Mouse (Mus musculus) neural tube, embryonic 15.5 days (tissue): ENCODE results near the gene Rbbp7. TPM values are rescaled to one million over a fixed set of nuclear protein-coding genes. Genes with fewer than 3 reads are reported as not detected.
A peak's percentile ranks its signal among the peaks of the same experiment; 100 is the strongest.
"Not testable (repeated sequence)": the region's sequence is repeated elsewhere in the genome, so short reads cannot be mapped to it uniquely, and the experiment has no call there.

Experiments
- ATAC-seq: fragments of 200-750 bp; cut with Nextera tagmentation; 2 replicates; pipeline ENCODE4 v1.8.0; 2017; ENCODE audit warnings: mild to moderate bottlenecking, moderate TSS enrichment, moderate library complexity; ENCODE audit not compliant: low FRiP score
- H3K27ac ChIP-seq: fragments of 300-500 bp; sonication (generic); replicated peaks from 2 replicates; pipeline ENCODE4 v1.5.1; 2015; ENCODE audit warnings: mild to moderate bottlenecking, inconsistent platforms
- H3K27me3 ChIP-seq: fragments of 300-500 bp; sonication (generic); replicated peaks from 2 replicates; pipeline ENCODE4 v1.6.1; 2015; ENCODE audit warnings: inconsistent platforms
- H3K36me3 ChIP-seq: fragments of 300-500 bp; sonication (generic); 2 replicates; pipeline ENCODE4 v1.6.1; 2015; ENCODE audit warnings: inconsistent platforms
- H3K4me1 ChIP-seq: fragments of 300-500 bp; sonication (generic); 2 replicates; pipeline ENCODE4 v1.6.1; 2015; ENCODE audit warnings: inconsistent platforms
- H3K4me2 ChIP-seq: fragments of 300-500 bp; sonication (generic); 2 replicates; pipeline ENCODE4 v1.6.1; 2015; ENCODE audit warnings: inconsistent platforms, mild to moderate bottlenecking, moderate library complexity
- H3K4me3 ChIP-seq: fragments of 300-500 bp; sonication (generic); replicated peaks from 2 replicates; pipeline ENCODE4 v1.5.1; 2015; ENCODE audit warnings: mild to moderate bottlenecking, inconsistent platforms
- H3K9ac ChIP-seq: fragments of 300-500 bp; sonication (generic); replicated peaks from 2 replicates; pipeline ENCODE4 v1.6.1; 2015; ENCODE audit warnings: mild to moderate bottlenecking, inconsistent platforms
- H3K9me3 ChIP-seq: fragments of 300-500 bp; sonication (generic); replicated peaks from 2 replicates; pipeline ENCODE4 v1.6.1; 2016; ENCODE audit warnings: inconsistent platforms
- WGBS: fragments of 180-500 bp; shearing (Covaris S2); methylation state at CpG from one replicate; pipeline ENCODE4 v1.1.7; 2015; ENCODE audit warnings: mixed read lengths; 5-methylcytosine and 5-hydroxymethylcytosine counted together
- polyA plus RNA-seq: library from polyadenylated mRNA; unstranded; fragments of >200 nt; fragmentation: Nextera tagmentation; extraction: Ambion mirVana; gene quantifications from 2 replicates; pipeline ENCODE4 v1.2.1, GENCODE M21; 2015

Rbbp7 gene
- polyA plus RNA-seq, 1 experiment from 2014 or later, result 220 TPM

GRCm38 (mm10) chrX:162754314-162754713, 5.9 kb upstream of the Rbbp7 start:
- Histone ChIP-seq H3K4me2 (no peak overlapping the region), H3K9ac (no peak overlapping the region), H3K27me3 (no peaks in the 10 kb centered on the region), H3K9me3 (no peaks in the 10 kb centered on the region), H3K36me3 (no peaks in the 10 kb centered on the region), H3K4me1 (peaks cover 3% of the 10 kb centered on the region; the same call in 1 of the 2 replicates), H3K4me3 (no peak overlapping the region), H3K27ac (no peak overlapping the region)
- no peak for ATAC-seq
- 88% methylated on average over 4 of the region's 4 CpGs for WGBS

GRCm38 (mm10) chrX:162756058-162756457, 4.1 kb upstream of the Rbbp7 start:
- no peak overlapping the region for H3K27ac ChIP-seq
- H3K4me3 ChIP-seq, result no peak overlapping the region
- no peak overlapping the region for H3K4me2 ChIP-seq
- no peaks in the 10 kb centered on the region for H3K36me3 ChIP-seq
- H3K9me3 ChIP-seq, result no peaks in the 10 kb centered on the region
- peaks cover 5% of the 10 kb centered on the region; the same call in 1 of the 2 replicates for H3K4me1 ChIP-seq
- WGBS, result 42% methylated on average over 7 of the region's 7 CpGs
- ATAC-seq, result no peak
- H3K27me3 ChIP-seq, result no peaks in the 10 kb centered on the region
- H3K9ac ChIP-seq, result no peak overlapping the region

- Histone ChIP-seq H3K9me3 (no peaks in the 10 kb centered on the region), H3K27me3 (no peaks in the 10 kb centered on the region), H3K9ac (peak overlapping the region; percentile 46; the same call in 1 of the 2 replicates), H3K4me1 (peaks cover 7% of the 10 kb centered on the region; the same call in 1 of the 2 replicates), H3K4me2 (peak overlapping the region; percentile 54), H3K4me3 (peak overlapping the region; percentile 49), H3K36me3 (no peaks in the 10 kb centered on the region), H3K27ac (peak overlapping the region; percentile 92)
- ATAC-seq, result no peak
- 27% methylated on average over 32 of the region's 32 CpGs for WGBS
Measured at GRCm38 (mm10) chrX:162759251-162760114, 719 bp upstream of the Rbbp7 start.

- Histone ChIP-seq H3K4me3 (peak overlapping the region; percentile 49), H3K9me3 (no peaks in the 10 kb centered on the region), H3K36me3 (no peaks in the 10 kb centered on the region), H3K4me2 (peak overlapping the region; percentile 56), H3K27me3 (no peaks in the 10 kb centered on the region), H3K27ac (peak overlapping the region; percentile 83), H3K4me1 (peaks cover 7% of the 10 kb centered on the region; the same call in 1 of the 2 replicates), H3K9ac (peak overlapping the region; percentile 61)
- WGBS, result 23% methylated on average over 29 of the region's 50 CpGs
- ATAC-seq, result peak; percentile 23
Measured at GRCm38 (mm10) chrX:162760958-162761515, 835 bp downstream of the Rbbp7 start.

GRCm38 (mm10) chrX:162761716-162762395, 1.7 kb downstream of the Rbbp7 start:
- H3K9ac ChIP-seq, result peak overlapping the region; percentile 61; the same call in 1 of the 2 replicates
- H3K4me3 ChIP-seq, result peak overlapping the region; percentile 49
- H3K27me3 ChIP-seq, result no peaks in the 10 kb centered on the region
- H3K36me3 ChIP-seq, result no peaks in the 10 kb centered on the region
- H3K4me1 ChIP-seq, result peaks cover 7% of the 10 kb centered on the region; the same call in 1 of the 2 replicates
- no peaks in the 10 kb centered on the region for H3K9me3 ChIP-seq
- H3K27ac ChIP-seq, result peak overlapping the region; percentile 83; the same call in 1 of the 2 replicates
- ATAC-seq, result no peak
- H3K4me2 ChIP-seq, result peak overlapping the region; percentile 56
- 45% methylated on average over 9 of the region's 9 CpGs for WGBS

DNA sequence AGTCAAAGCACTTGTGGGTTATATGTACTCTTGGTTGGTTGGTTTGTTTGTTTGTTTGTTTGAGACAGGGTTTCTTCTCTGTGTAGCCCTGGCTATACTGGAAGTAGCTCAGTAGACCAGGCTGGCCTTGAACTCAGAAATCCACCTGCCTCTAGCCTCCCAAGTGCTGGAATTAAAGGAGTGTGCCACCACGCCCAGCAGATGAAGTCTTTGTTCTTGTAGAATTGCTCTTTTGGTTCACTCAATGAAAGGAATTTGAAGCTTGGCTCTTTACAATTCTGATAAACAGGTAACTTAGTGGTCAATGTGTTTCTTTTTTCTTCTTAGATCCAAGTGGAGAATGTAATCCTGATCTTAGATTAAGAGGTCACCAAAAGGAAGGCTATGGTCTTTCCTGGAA, 10.5 kb downstream of the Rbbp7 start:
- no peak for ATAC-seq
- Histone ChIP-seq H3K9ac (no peak overlapping the region), H3K27me3 (0 out of 2 replicates have a peak, but pooled peaks cover 3% of the 10 kb centered on the region), H3K36me3 (peaks cover 13% of the 10 kb centered on the region; the same call in 1 of the 2 replicates), H3K4me1 (no peaks in the 10 kb centered on the region), H3K9me3 (no peaks in the 10 kb centered on the region), H3K4me2 (no peak overlapping the region), H3K4me3 (no peak overlapping the region), H3K27ac (no peak overlapping the region)
- 72% methylated on average over 1 of the region's 1 CpGs for WGBS

GRCm38 (mm10) chrX:162788372-162788771, 28.2 kb downstream of the Rbbp7 start:
- WGBS, result 75% methylated on average over 1 of the region's 1 CpGs
- H3K4me2 ChIP-seq, result no peak overlapping the region
- H3K36me3 ChIP-seq, result peaks cover 4% of the 10 kb centered on the region; the same call in 1 of the 2 replicates
- H3K27me3 ChIP-seq, result peaks cover 3% of the 10 kb centered on the region; the same call in 1 of the 2 replicates
- H3K27ac ChIP-seq, result no peak overlapping the region
- no peak overlapping the region for H3K9ac ChIP-seq
- ATAC-seq, result no peak
- H3K4me1 ChIP-seq, result no peaks in the 10 kb centered on the region
- H3K9me3 ChIP-seq, result no peaks in the 10 kb centered on the region
- H3K4me3 ChIP-seq, result no peak overlapping the region

GRCm38 (mm10) chrX:162791392-162791791, 31.2 kb downstream of the Rbbp7 start:
- not testable (repeated sequence) for ATAC-seq, H3K9me3 ChIP-seq, H3K36me3 ChIP-seq, H3K27ac ChIP-seq, H3K4me2 ChIP-seq, H3K4me3 ChIP-seq, H3K27me3 ChIP-seq, H3K4me1 ChIP-seq, H3K9ac ChIP-seq
- 84% methylated on average over 5 of the region's 5 CpGs for WGBS

DNA sequence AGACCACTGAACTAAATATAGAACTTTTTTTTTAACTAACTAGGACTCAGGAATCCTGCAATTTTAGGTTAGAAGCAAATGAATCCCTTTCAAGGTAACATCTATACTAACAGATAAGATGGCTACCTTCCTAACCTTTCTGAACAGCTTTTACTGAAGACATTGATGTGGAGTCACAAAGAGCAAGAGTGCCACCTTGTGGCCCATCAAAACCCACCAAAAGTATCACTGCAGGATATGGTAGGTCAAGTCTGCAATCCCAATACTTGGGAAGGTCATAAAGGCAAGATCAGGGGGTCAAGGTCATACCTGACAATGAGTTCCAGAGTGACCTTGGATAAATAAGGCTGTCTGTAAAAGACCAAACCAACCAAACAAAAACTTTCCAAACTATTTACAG, 40.2 kb downstream of the Rbbp7 start:
- no peak for ATAC-seq

GRCm38 (mm10) chrX:162828016-162828415, 67.8 kb downstream of the Rbbp7 start:
- no peak for ATAC-seq
- Histone ChIP-seq H3K4me3 (peak overlapping the region; percentile 57), H3K9me3 (no peaks in the 10 kb centered on the region), H3K36me3 (no peaks in the 10 kb centered on the region), H3K9ac (no peak overlapping the region), H3K27ac (no peak overlapping the region), H3K4me2 (peak overlapping the region; percentile 78), H3K4me1 (no peaks in the 10 kb centered on the region), H3K27me3 (0 out of 2 replicates have a peak, but pooled peaks cover 3% of the 10 kb centered on the region)
- WGBS, result 46% methylated on average over 6 of the region's 6 CpGs

More for the DNA sequence above, 40.2 kb downstream of the Rbbp7 start:
- H3K4me1 ChIP-seq, result no peaks in the 10 kb centered on the region
- H3K9me3 ChIP-seq, result no peaks in the 10 kb centered on the region
- H3K4me2 ChIP-seq, result no peak overlapping the region
- H3K27ac ChIP-seq, result no peak overlapping the region
- no peak overlapping the region for H3K9ac ChIP-seq
- no peaks in the 10 kb centered on the region for H3K27me3 ChIP-seq
- H3K4me3 ChIP-seq, result no peak overlapping the region
- H3K36me3 ChIP-seq, result 0 out of 2 replicates have a peak, but pooled peaks cover 3% of the 10 kb centered on the region
